Mouse (Mus musculus) cerebellum, adult 2 months (tissue): ENCODE measurements around the gene Camta2. TPM values are rescaled to one million over a fixed set of nuclear protein-coding genes. Genes with fewer than 3 reads are reported as not detected.

Source experiments
- DNase-seq, 2 experiments: peaks; one replicate each; pipeline ENCODE4 v3.0.0; 2021
- H3K27ac ChIP-seq: fragments of 200-500 bp; 2 replicates; pipeline ENCODE4 v1.5.1; 2012; ENCODE audit warnings: low read length, control low read depth, inconsistent platforms; ENCODE audit not compliant: insufficient read depth
- H3K27me3 ChIP-seq: fragments of 200-500 bp; 2 replicates; pipeline ENCODE4 v1.6.1; 2012; ENCODE audit warnings: inconsistent platforms, mild to moderate bottlenecking, low read length, moderate library complexity; ENCODE audit not compliant: control insufficient read depth, insufficient read depth
- H3K4me1 ChIP-seq: fragments of 200-500 bp; 2 replicates; pipeline ENCODE4 v1.6.1; 2011; ENCODE audit warnings: low read length; ENCODE audit not compliant: control insufficient read depth, insufficient read depth
- H3K4me3 ChIP-seq: fragments of 200-500 bp; replicated peaks from 2 replicates; pipeline ENCODE3; 2011; ENCODE audit warnings: mild to moderate bottlenecking, low read depth, low read length, control low read depth; ENCODE audit not compliant: insufficient read depth
- CTCF ChIP-seq: fragments of 200-500 bp; IDR thresholded peaks from 2 replicates; pipeline ENCODE4 v1.5.1; 2011; ENCODE audit warnings: low read depth, mild to moderate bottlenecking, control low read depth, low read length, moderate library complexity, borderline replicate concordance; ENCODE audit not compliant: insufficient read depth
- POLR2A ChIP-seq: fragments of 200-500 bp; IDR thresholded peaks from 2 replicates; pipeline ENCODE4 v1.6.1; 2011; ENCODE audit warnings: low read length, control low read depth, borderline replicate concordance; ENCODE audit not compliant: insufficient read depth
- WGBS: fragments of 180-500 bp; shearing (Covaris S2); methylation state at CpG from one replicate; pipeline ENCODE4 v1.1.7; 2018; 5-methylcytosine and 5-hydroxymethylcytosine counted together
- polyA plus RNA-seq: library from polyadenylated mRNA; depleted of rRNA; stranded (reverse); fragments of >200 nt; gene quantifications from 2 replicates; pipeline ENCODE4 v1.2.3, GENCODE M21; 2012

Camta2 gene
- polyA plus RNA-seq, 1 experiment = 108 TPM

GRCm38 (mm10) chr11:70639976-70640375, 47.9 kb downstream of the Camta2 start:
- Histone ChIP-seq H3K27ac (no peak overlapping the region), H3K4me3 (no peak overlapping the region), H3K4me1 (peaks cover under 1% of the 10 kb centered on the region; the same call in 1 of the 2 replicates), H3K27me3 (no peaks in the 10 kb centered on the region)
- 81% methylated on average over 8 of the region's 8 CpGs for WGBS
- TF ChIP-seq POLR2A = no peak
- TF ChIP-seq CTCF = no peak
- no peak for DNase-seq

DNA sequence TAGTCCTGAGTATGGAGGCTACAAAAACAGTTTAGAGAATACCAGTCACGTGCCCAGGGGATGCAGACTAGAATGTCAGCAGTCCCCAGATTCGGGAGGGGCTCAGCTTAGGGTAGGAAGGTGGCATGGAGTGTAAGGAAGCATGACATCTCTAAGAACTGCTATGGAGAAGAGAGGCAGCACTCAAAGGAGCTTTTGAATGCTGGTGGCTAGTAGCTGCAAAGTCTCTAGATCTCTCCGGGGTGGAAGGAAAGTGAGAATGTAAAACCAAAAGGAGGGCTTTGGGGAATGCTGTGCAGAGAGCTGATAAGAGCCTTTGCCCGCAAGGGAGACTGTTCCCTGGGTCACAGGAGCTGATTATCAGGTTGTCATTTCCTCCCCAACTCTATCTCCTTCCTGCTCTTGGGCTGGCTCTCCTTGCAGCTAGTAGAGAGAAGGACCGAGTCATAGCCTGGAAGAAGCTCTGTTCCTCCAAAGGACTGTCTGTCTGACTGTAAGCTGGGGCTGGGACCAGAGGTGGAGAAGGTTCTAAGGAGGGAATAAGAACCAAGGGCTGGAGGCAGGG, 49.1 kb downstream of the Camta2 start, which contains the start of gene Gp1ba:
Gene Gp1ba (plus strand): TSS at position 409 of the 565 bp plus-strand sequence.
- 54% methylated on average over 5 of the region's 5 CpGs for WGBS
- Histone ChIP-seq H3K27me3 (no peaks in the 10 kb centered on the region), H3K4me3 (no peak within 1 kb of the TSS), H3K27ac (no peak within 1 kb of the TSS), H3K4me1 (no peaks in the 10 kb centered on the region)
- DNase-seq = no peak
- TF ChIP-seq CTCF = no peak
- no peak for TF ChIP-seq POLR2A

DNA sequence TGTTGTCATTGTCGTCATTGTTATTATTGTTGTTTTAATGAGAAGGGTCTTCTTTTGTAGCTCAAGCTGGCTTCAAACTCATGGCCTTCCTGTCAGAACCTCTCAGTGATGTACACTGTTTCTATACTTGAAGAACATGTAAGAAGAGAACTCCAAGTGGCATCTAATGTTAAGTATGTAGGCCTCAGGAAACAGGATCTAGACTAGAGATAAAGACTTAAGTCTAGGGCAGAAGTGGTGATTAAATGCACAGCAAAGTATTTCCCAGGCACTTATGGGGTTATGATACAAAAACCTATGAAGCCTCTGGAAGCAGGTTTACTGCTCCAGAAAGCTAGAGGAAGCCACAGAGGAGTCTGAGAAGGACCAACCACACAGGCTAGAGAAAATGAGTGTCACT, 49.6 kb downstream of the Camta2 start:
- WGBS = 79% methylated on average over 1 of the region's 1 CpGs
- no peaks in the 10 kb centered on the region for H3K27me3 ChIP-seq

GRCm38 (mm10) chr11:70637764-70638163, 50.1 kb downstream of the Camta2 start:
- Histone ChIP-seq H3K27me3 (no peaks in the 10 kb centered on the region), H3K4me3 (no peak overlapping the region), H3K27ac (no peak overlapping the region), H3K4me1 (no peaks in the 10 kb centered on the region)
- no peak for DNase-seq
- WGBS = 94% methylated on average over 1 of the region's 1 CpGs
- TF ChIP-seq CTCF (no peak), POLR2A (no peak)

More for the DNA sequence above, 49.6 kb downstream of the Camta2 start:
- Histone ChIP-seq H3K4me3 (no peak overlapping the region), H3K27ac (no peak overlapping the region), H3K4me1 (no peaks in the 10 kb centered on the region)
- DNase-seq = no peak
- no peak for TF ChIP-seq POLR2A
- no peak for TF ChIP-seq CTCF

DNA sequence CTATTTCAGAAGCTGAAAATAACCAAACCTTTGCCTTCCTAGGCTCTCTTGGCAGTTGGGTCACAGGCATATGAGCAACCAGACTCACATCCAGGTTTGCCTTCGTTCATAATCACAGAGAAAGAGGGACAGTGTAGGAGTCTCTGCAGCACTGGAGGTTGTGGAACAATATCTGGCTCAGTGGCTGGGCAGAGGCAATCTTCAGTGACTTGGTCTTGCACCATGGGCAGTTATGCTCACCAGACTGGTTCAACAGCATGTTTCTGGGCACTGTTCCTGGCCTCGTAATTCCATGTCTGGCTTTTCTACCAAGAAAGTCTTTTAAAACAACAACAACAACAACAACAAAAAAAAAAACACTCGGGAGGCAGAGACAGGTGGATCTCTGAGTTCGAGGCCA, 52.3 kb downstream of the Camta2 start:
- no peaks in the 10 kb centered on the region for H3K27me3 ChIP-seq
- TF ChIP-seq CTCF = no peak
- no peak for TF ChIP-seq POLR2A
- no peaks in the 10 kb centered on the region for H3K4me1 ChIP-seq
- no peak for DNase-seq
- H3K4me3 ChIP-seq = no peak overlapping the region
- no peak overlapping the region for H3K27ac ChIP-seq
- WGBS = 70% methylated on average over 4 of the region's 4 CpGs

DNA sequence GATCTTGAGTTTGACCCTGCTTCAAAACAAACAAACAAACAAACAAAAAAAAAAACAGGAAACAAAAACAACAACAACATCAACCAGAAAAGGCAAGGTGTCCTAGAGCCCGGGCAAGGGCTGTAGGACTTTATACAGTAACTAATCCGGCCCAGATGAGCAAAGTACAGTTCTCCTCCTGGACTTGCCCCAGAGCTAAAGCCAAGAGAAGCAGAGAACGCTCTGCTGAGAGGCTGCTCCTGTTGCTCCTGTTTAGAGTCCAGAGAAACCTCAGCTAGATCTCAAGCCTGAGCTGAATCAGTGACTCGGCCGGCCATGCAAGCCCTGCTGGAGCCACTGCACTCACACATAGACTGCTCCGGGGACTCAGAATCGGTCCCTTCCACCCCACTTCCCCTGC, 57.8 kb downstream of the Camta2 start:
- TF ChIP-seq POLR2A (no peak), CTCF (no peak)
- H3K27ac ChIP-seq = no peak overlapping the region
- no peaks in the 10 kb centered on the region for H3K27me3 ChIP-seq
- no peak for DNase-seq
- WGBS = 69% methylated on average over 7 of the region's 7 CpGs
- H3K4me1 ChIP-seq = no peaks in the 10 kb centered on the region
- H3K4me3 ChIP-seq = no peak overlapping the region

- no peaks in the 10 kb centered on the region for H3K4me1 ChIP-seq
- no peak overlapping the region for H3K27ac ChIP-seq
- 54% methylated on average over 5 of the region's 5 CpGs for WGBS
- no peak for TF ChIP-seq POLR2A
- peak; percentile 31; the same call in 1 of the 2 replicates for TF ChIP-seq CTCF
- no peaks in the 10 kb centered on the region for H3K27me3 ChIP-seq
- DNase-seq = no peak
- no peak overlapping the region for H3K4me3 ChIP-seq
These were observed 58.3 kb downstream of the Camta2 start for GRCm38 (mm10) chr11:70629557-70629956.

GRCm38 (mm10) chr11:70628431-70628830, 59.5 kb downstream of the Camta2 start:
- no peak overlapping the region for H3K4me3 ChIP-seq
- no peak overlapping the region for H3K27ac ChIP-seq
- H3K27me3 ChIP-seq = no peaks in the 10 kb centered on the region
- H3K4me1 ChIP-seq = no peaks in the 10 kb centered on the region
- no peak for TF ChIP-seq POLR2A
- TF ChIP-seq CTCF = no peak
- no peak for DNase-seq
- WGBS = 68% methylated on average over 2 of the region's 2 CpGs

DNA sequence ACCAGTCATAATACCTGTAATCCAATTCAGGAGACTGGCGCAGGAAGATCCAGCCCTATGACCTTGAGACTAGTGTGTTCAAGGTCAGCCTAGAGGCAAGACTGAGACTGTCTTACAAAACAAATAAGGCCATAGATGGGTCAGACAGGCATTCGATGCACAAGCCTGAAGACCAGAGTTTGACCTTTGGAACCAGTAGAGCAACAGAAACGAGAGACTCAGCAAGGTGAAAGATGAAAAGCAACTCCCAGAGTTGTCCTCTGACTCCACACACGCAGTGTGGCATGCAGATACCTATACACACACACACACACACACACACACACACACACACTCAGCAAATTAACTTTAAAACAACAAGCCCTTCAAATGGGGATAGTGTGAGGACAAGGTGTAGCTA, 61.0 kb downstream of the Camta2 start:
- no peaks in the 10 kb centered on the region for H3K27me3 ChIP-seq
- no peaks in the 10 kb centered on the region for H3K4me1 ChIP-seq
- TF ChIP-seq CTCF (no peak), POLR2A (no peak)
- WGBS = 76% methylated on average over 4 of the region's 4 CpGs
- H3K4me3 ChIP-seq = no peak overlapping the region
- DNase-seq = no peak
- H3K27ac ChIP-seq = no peak overlapping the region
